Mouse (Mus musculus) olfactory bulb, adult 2 months (tissue): ENCODE measurements around the gene Thrap3.

Source experiments
- CTCF ChIP-seq: fragments of 200-500 bp; IDR thresholded peaks from 2 replicates; pipeline ENCODE4 v1.5.1; 2012; ENCODE audit warnings: low read depth, mild to moderate bottlenecking, low read length, moderate library complexity; ENCODE audit not compliant: insufficient read depth
- POLR2A ChIP-seq: fragments of 200-500 bp; IDR thresholded peaks from 2 replicates; pipeline ENCODE4 v1.6.1; 2012; ENCODE audit warnings: mild to moderate bottlenecking, low read depth, low read length, moderate library complexity; ENCODE audit not compliant: insufficient read depth

- TF ChIP-seq POLR2A (no peak), CTCF (no peak)
These were observed 67.9 kb downstream of the Thrap3 start for GRCm38 (mm10) chr4:126134639-126135038.
